Mouse (Mus musculus): ENCODE results near the gene Cyp4f39. TPM values are rescaled to one million over a fixed set of nuclear protein-coding genes. Genes with fewer than 3 reads are reported as not detected.
"Not testable (repeated sequence)": the region's sequence is repeated elsewhere in the genome, so short reads cannot be mapped to it uniquely, and the experiment has no call there.

The Cyp4f39 gene
- polyA plus RNA-seq, 1 experiment from 2014 or later = 1.3 TPM

- H3K4me3 ChIP-seq = no peak overlapping the region
- H3K27ac ChIP-seq (replicated peaks) = no peak overlapping the region
- 93% methylated on average over 1 of the region's 1 CpGs for WGBS
- no peaks in the 10 kb centered on the region for H3K9me3 ChIP-seq
- H3K9ac ChIP-seq = no peak overlapping the region
- no peak for ATAC-seq (ENCODE audit: low FRiP score, low read depth)
- no peaks in the 10 kb centered on the region for H3K4me1 ChIP-seq (replicated peaks)
- no peak overlapping the region for H3K4me2 ChIP-seq
- H3K27me3 ChIP-seq = no peaks in the 10 kb centered on the region
- H3K36me3 ChIP-seq = no peaks in the 10 kb centered on the region
Measured at GRCm38 (mm10) chr17:32477204-32477603, 24.7 kb downstream of the Cyp4f39 start.

GRCm38 (mm10) chr17:32478727-32479126, 26.2 kb downstream of the Cyp4f39 start:
- WGBS = 67% methylated on average over 2 of the region's 2 CpGs

DNA sequence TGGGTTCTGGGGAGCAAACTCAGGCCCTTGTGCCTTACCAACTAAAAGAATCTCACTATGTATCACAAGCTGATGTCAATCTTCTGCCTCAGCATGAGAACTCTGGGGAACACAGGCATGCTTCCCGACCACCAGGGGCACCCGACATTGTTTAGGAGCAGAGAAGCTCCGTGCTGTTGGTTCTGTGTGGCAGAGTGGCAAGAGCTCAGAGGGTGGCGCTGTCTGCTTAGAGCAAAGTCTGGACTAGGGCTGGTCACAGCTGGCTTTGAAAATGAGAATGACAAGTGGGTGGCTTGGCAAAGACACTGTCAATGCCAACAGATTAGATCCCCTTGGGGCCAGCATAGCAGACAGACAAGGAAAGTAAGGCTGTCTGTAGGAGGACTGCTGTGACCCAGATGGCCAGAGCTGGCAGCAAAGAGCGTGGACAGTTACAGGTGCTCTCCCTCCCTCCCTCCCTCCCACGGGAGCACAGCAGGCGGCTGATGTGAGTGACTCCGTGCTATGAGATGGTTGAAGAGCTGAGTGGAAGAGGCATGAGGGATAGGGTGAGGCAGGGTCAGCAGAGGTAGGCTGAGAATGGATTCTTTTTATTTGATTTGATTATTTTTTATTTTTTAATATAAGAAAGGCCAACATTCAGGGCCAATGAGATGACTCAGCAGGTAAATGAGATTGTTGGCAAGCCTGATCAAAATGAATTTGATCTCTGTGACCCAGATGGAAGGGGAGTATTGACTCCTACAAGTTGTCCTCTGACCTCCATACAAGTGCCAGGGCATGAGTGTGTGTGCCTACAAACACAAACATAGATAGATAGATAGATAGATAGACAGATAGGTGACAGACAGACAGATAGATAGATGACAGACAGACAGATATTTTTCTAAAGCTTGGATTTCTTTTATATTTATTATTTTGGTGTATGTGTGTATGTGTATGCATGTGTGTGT, 27.3 kb downstream of the Cyp4f39 start:
- ATAC-seq (ENCODE audit: low FRiP score, low read depth) = no peak
- no peak overlapping the region for H3K4me3 ChIP-seq
- H3K27me3 ChIP-seq = no peaks in the 10 kb centered on the region
- no peaks in the 10 kb centered on the region for H3K36me3 ChIP-seq
- 8% methylated on average over 8 of the region's 8 CpGs for WGBS
- no peak overlapping the region for H3K9ac ChIP-seq
- no peak overlapping the region for H3K27ac ChIP-seq (replicated peaks)
- peaks cover 4% of the 10 kb centered on the region for H3K4me1 ChIP-seq (replicated peaks)
- H3K9me3 ChIP-seq = no peaks in the 10 kb centered on the region
- no peak overlapping the region for H3K4me2 ChIP-seq

More at GRCm38 (mm10) chr17:32478727-32479126, 26.2 kb downstream of the Cyp4f39 start:
- H3K4me3 ChIP-seq = no peak overlapping the region
- H3K27ac ChIP-seq (replicated peaks) = no peak overlapping the region
- peaks cover 4% of the 10 kb centered on the region for H3K4me1 ChIP-seq (replicated peaks)
- no peaks in the 10 kb centered on the region for H3K36me3 ChIP-seq
- no peaks in the 10 kb centered on the region for H3K9me3 ChIP-seq
- no peaks in the 10 kb centered on the region for H3K27me3 ChIP-seq
- no peak overlapping the region for H3K9ac ChIP-seq
- H3K4me2 ChIP-seq = no peak overlapping the region
- ATAC-seq (ENCODE audit: low FRiP score, low read depth) = no peak

GRCm38 (mm10) chr17:32481766-32482165, 29.2 kb downstream of the Cyp4f39 start:
- ATAC-seq (ENCODE audit: low FRiP score, low read depth) = no peak

DNA sequence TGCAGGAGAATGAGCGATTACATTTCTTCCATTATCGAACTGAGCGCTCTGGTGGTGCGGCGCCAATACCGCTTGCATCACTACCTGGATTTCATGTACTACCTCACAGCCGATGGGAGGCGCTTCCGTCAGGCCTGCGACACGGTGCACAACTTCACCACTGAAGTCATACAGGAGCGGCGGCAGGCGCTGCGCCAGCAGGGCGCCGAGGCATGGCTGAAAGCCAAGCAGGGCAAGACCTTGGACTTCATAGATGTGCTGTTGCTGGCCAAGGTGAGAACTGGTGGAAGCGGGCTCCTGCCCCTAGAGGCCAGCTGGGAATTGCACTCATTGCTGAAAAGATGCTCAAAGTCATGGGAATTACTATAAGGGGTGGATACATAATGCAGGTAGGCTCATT, 30.7 kb downstream of the Cyp4f39 start:
- ATAC-seq (ENCODE audit: low FRiP score, low read depth) = peak; percentile 83
- WGBS = 15% methylated on average over 18 of the region's 18 CpGs
- no peak overlapping the region for H3K9ac ChIP-seq
- peaks cover 4% of the 10 kb centered on the region for H3K4me1 ChIP-seq (replicated peaks)
- H3K36me3 ChIP-seq = no peaks in the 10 kb centered on the region
- H3K9me3 ChIP-seq = no peaks in the 10 kb centered on the region
- H3K4me3 ChIP-seq = peak overlapping the region; percentile 34
- peak overlapping the region; percentile 61 for H3K4me2 ChIP-seq
- H3K27ac ChIP-seq (replicated peaks) = 0 out of 2 replicates have a peak overlapping the region, but pooled peaks have one; percentile 12
- no peaks in the 10 kb centered on the region for H3K27me3 ChIP-seq

More at GRCm38 (mm10) chr17:32481766-32482165, 29.2 kb downstream of the Cyp4f39 start:
- no peak overlapping the region for H3K4me3 ChIP-seq
- H3K9me3 ChIP-seq = no peaks in the 10 kb centered on the region
- no peak overlapping the region for H3K9ac ChIP-seq
- no peaks in the 10 kb centered on the region for H3K27me3 ChIP-seq
- peaks cover 4% of the 10 kb centered on the region for H3K4me1 ChIP-seq (replicated peaks)
- no peak overlapping the region for H3K27ac ChIP-seq (replicated peaks)
- 88% methylated on average over 14 of the region's 14 CpGs for WGBS
- no peaks in the 10 kb centered on the region for H3K36me3 ChIP-seq
- no peak overlapping the region for H3K4me2 ChIP-seq

DNA sequence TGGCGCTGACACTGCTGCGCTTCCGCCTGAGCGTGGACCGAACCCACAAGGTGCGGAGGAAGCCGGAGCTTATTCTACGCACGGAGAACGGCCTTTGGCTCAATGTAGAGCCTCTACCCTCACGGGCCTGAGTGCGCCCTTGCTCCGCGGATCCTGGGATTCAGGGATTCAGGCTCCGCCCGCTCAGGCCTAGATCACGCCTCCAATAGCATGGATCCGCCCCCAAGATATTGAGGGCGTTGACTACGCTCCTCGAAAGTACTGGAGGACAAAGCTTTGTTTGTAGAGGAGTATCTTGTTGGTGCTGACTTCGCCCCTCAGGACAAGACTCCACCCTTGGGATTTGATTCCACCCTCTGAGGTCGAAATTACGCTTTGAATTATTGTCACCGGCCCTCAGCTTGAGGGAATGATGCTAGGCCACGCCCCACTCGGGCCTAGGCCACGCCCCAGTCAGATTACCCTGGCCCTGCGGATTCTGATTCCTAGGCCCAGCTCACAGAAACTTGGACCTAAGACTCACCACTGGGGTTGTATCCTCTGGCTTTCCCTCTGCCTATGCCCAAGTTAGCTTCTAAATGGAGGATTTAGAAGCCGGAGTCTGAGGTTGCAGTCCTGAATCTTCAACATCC, 39.9 kb downstream of the Cyp4f39 start:
- H3K9me3 ChIP-seq = no peaks in the 10 kb centered on the region
- H3K4me3 ChIP-seq = peak overlapping the region; percentile 28
- H3K9ac ChIP-seq = no peak overlapping the region
- no peak overlapping the region for H3K27ac ChIP-seq (replicated peaks)
- H3K27me3 ChIP-seq = peaks cover 3% of the 10 kb centered on the region; the same call in 1 of the 2 replicates
- 10% methylated on average over 30 of the region's 30 CpGs for WGBS
- H3K4me1 ChIP-seq (replicated peaks) = peaks cover 7% of the 10 kb centered on the region; the same call in 1 of the 2 replicates
- ATAC-seq (ENCODE audit: low FRiP score, low read depth) = peak; percentile 79
- peak overlapping the region; percentile 52 for H3K4me2 ChIP-seq
- H3K36me3 ChIP-seq = no peaks in the 10 kb centered on the region

GRCm38 (mm10) chr17:32494601-32495000, 42.1 kb downstream of the Cyp4f39 start:
- no peak overlapping the region for H3K9ac ChIP-seq
- peaks cover 7% of the 10 kb centered on the region; the same call in 1 of the 2 replicates for H3K4me1 ChIP-seq (replicated peaks)
- H3K36me3 ChIP-seq = no peaks in the 10 kb centered on the region
- no peak overlapping the region for H3K27ac ChIP-seq (replicated peaks)
- peaks cover 3% of the 10 kb centered on the region; the same call in 1 of the 2 replicates for H3K27me3 ChIP-seq
- H3K4me2 ChIP-seq = no peak overlapping the region
- H3K4me3 ChIP-seq = no peak overlapping the region
- ATAC-seq (ENCODE audit: low FRiP score, low read depth) = peak; percentile 54; the same call in 1 of the 2 replicates
- 80% methylated on average over 1 of the region's 1 CpGs for WGBS
- H3K9me3 ChIP-seq = no peaks in the 10 kb centered on the region

DNA sequence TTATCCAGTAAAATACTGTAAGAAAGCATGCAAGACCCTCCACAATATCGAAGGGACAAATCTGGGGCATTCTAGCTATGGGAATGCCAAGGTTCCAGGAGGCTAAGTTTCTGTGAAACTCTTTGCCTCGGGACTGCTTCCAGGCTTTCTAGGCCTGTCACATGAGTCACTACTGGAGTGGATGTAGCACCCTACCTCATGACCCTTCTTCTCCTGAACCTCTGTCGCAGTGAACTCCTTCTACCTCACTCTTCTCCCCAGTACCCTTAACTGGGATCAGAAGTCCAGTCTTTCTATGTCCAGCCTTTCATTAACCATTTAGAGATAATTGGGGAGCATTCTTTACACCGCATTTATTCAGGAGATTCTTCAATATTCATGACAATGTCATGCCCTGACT, 48.0 kb downstream of the Cyp4f39 start:
- H3K36me3 ChIP-seq; H3K4me3 ChIP-seq; H3K4me1 ChIP-seq (replicated peaks); H3K27me3 ChIP-seq; H3K27ac ChIP-seq (replicated peaks); H3K9me3 ChIP-seq; H3K9ac ChIP-seq; H3K4me2 ChIP-seq; ATAC-seq (ENCODE audit: low FRiP score, low read depth): not testable (repeated sequence)
- WGBS = 85% methylated on average over 4 of the region's 4 CpGs

GRCm38 (mm10) chr17:32501051-32501450, 48.5 kb downstream of the Cyp4f39 start:
- Histone ChIP-seq H3K4me2 (no peak overlapping the region), H3K9me3 (no peaks in the 10 kb centered on the region), H3K27ac (replicated peaks) (no peak overlapping the region), H3K27me3 (no peaks in the 10 kb centered on the region), H3K4me3 (no peak overlapping the region), H3K4me1 (replicated peaks) (peaks cover 14% of the 10 kb centered on the region), H3K36me3 (no peaks in the 10 kb centered on the region), H3K9ac (no peak overlapping the region)
- WGBS = 80% methylated on average over 3 of the region's 3 CpGs
- ATAC-seq (ENCODE audit: low FRiP score, low read depth) = no peak

DNA sequence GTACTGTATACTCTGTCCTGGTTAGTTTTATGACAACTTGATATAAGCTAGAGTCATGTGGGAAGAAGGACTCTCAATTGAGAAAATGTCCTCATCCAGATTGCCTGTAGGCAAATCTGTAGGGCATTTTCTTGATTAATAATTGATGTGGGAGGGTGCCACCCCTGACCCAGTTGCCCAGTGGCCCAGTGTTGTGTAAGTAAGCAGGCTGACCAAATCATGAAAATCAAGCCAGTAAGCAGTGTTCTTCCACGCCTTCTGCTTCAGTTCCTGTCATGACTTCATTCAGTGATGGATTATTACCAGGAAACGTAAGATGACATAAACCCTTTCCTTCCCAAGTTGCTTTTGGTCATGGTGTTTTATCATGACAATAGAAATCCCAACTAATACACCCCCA, 50.6 kb downstream of the Cyp4f39 start:
- Histone ChIP-seq H3K4me2 (no peak overlapping the region), H3K4me3 (no peak overlapping the region), H3K9ac (no peak overlapping the region), H3K4me1 (replicated peaks) (peaks cover 26% of the 10 kb centered on the region), H3K27me3 (no peaks in the 10 kb centered on the region), H3K27ac (replicated peaks) (no peak overlapping the region), H3K36me3 (no peaks in the 10 kb centered on the region), H3K9me3 (no peaks in the 10 kb centered on the region)
- no peak for ATAC-seq (ENCODE audit: low FRiP score, low read depth)
- 75% methylated on average over 2 of the region's 2 CpGs for WGBS

DNA sequence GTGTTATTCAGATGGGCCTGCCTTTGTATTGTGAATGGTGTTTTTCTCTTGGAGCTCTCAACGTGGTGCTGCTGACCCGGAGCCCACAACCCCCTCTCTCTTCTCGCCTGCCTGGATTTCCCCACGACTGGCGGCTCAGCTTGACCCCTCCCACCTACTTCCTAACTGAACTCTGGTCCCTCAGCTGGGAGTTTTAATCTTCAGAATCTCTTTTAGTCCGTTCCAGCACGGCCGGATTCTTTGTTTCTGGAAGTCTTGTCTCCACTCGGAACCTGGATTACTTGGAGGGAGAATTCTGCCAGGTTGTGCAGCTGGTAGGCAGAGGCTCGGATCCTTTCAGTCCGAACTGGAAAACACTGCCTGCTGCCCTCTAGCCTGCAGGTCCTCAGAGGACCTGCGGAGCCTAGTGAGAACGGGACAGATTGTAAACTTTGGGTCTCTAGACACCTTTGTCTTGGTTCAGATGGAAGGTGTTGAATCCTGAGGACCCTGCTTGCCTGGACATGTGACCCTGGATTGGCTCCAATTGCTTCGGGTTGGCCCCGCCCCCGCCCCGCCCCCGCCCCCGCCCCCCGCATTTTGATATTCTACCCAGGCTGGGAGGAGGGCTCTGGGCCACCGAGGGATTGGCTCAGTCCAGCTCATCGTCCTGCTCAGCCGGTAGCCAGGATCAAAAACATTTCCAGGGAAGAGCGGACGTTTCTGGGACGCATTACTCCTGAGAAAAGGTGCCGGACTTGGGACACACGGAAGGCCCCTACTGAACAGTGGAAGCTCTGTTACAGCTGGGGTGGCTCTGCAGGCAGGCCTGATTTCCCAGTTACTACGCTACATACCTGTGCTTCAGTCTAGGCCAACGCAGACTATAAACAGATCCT, 53.6 kb downstream of the Cyp4f39 start, which contains the start of gene Cyp4f17:
Cyp4f17 (plus strand) TSS at position 200 of the 878 bp plus-strand sequence.
- Histone ChIP-seq H3K27ac (replicated peaks) (peak within 1 kb of the TSS; percentile 83), H3K27me3 (no peaks in the 10 kb centered on the region), H3K4me3 (peak within 1 kb of the TSS; percentile 53), H3K36me3 (0 out of 2 replicates have a peak, but pooled peaks cover 4% of the 10 kb centered on the region), H3K9me3 (no peaks in the 10 kb centered on the region), H3K4me1 (replicated peaks) (peaks cover 26% of the 10 kb centered on the region), H3K4me2 (peak within 1 kb of the TSS; percentile 91), H3K9ac (peak within 1 kb of the TSS; percentile 60)
- peak; percentile 89 for ATAC-seq (ENCODE audit: low FRiP score, low read depth)
- WGBS = under 1% methylated on average over 30 of the region's 30 CpGs
